Comparison of ENCODE assay signal across 12 mouse cellular contexts in genomic region chr11:49536631-49537030, GRCm38 (mm10). TPM values are rescaled to one million over a fixed set of nuclear protein-coding genes. Genes with fewer than 3 reads are reported as not detected.
DNase-seq lines count a peak whose midpoint lies in the region; ATAC-seq lines count a peak whose summit lies in the region.
"Had no signal": no experiment of that assay in that cellular context is flagged by ENCODE, and none has a peak within 500 bp of the region (broad histone marks: within the 10 kb centered on the region; RNA-seq: fewer than 3 reads in every experiment).

No protein-coding gene starts in this region.

- ATAC-seq in megakaryocyte progenitor cell, adult 5-6 weeks (replicated peaks; ENCODE audit: poor library complexity) = 0 out of 2 replicates have a peak, but pooled peaks have one; percentile 55

- DNase-seq in 3134 (ENCODE audit: extremely low read depth, insufficient read length, low spot score) = peak; percentile 5
- peak; percentile 54 for DNase-seq in R1 (ENCODE audit: low read depth, low spot score)
- DNase-seq in embryo, embryonic 11 days = peak; percentile 2
- DNase-seq in heart, adult 18-20 months = peak; percentile 1 to 10
- DNase-seq in kidney, adult 18-20 months = peak; percentile 4
- DNase-seq in layer of hippocampus, postnatal 14 days (ENCODE audit: low spot score in 2 of 2) = peak; percentile 22 to 34
- DNase-seq in right cerebral cortex, adult 2 months (ENCODE audit: low spot score in 2 of 2) = peak; percentile 47 to 57

RNA-seq across cellular contexts. Expression of gene Olfr1381, which starts 6.6 kb away (rescaled TPM):
- not detected for total RNA-seq in heart, adult 18-20 months (2021)
- not detected for total RNA-seq in layer of hippocampus, postnatal 14 days (2021)
- total RNA-seq in megakaryocyte progenitor cell, adult 5-6 weeks (2015) = not detected in 2 replicates
- not detected in 2 replicates for total RNA-seq in megakaryocyte progenitor cell, adult 5-6 weeks (2017)
- total RNA-seq: adrenal gland, adult 2 months; heart, postnatal 25 days; layer of hippocampus, adult 18-20 months; megakaryocyte-erythroid progenitor cell, adult 5-6 weeks had no signal

RNA-seq across cellular contexts. Expression of gene Olfr1382, which starts 8.6 kb away (rescaled TPM):
- not detected for total RNA-seq in heart, adult 18-20 months (2021)
- not detected for total RNA-seq in layer of hippocampus, postnatal 14 days (2021)
- total RNA-seq in megakaryocyte progenitor cell, adult 5-6 weeks (2015) = not detected in 2 replicates
- not detected in 2 replicates for total RNA-seq in megakaryocyte progenitor cell, adult 5-6 weeks (2017)
- total RNA-seq: adrenal gland, adult 2 months; heart, postnatal 25 days; layer of hippocampus, adult 18-20 months; megakaryocyte-erythroid progenitor cell, adult 5-6 weeks had no signal

RNA-seq across cellular contexts. Expression of gene Olfr1383, which starts 17.2 kb away (rescaled TPM):
- total RNA-seq in heart, adult 18-20 months (2021) = under 1 TPM; 0.50 to 0.75 TPM
- total RNA-seq in layer of hippocampus, postnatal 14 days (2021) = under 1 TPM in 1 of 2 experiments, not detected in 1; 0.50 TPM
- total RNA-seq in megakaryocyte progenitor cell, adult 5-6 weeks (2015) = not detected in 2 replicates
- total RNA-seq in megakaryocyte progenitor cell, adult 5-6 weeks (2017) = not detected in 2 replicates
- total RNA-seq: adrenal gland, adult 2 months; megakaryocyte-erythroid progenitor cell, adult 5-6 weeks had no signal

RNA-seq across cellular contexts. Expression of gene Olfr1380, which starts 20.0 kb away (rescaled TPM):
- total RNA-seq in heart, adult 18-20 months (2021) = not detected
- total RNA-seq in layer of hippocampus, postnatal 14 days (2021) = not detected
- total RNA-seq in megakaryocyte progenitor cell, adult 5-6 weeks (2015) = not detected in 2 replicates
- total RNA-seq in megakaryocyte progenitor cell, adult 5-6 weeks (2017) = not detected in 2 replicates
- total RNA-seq: adrenal gland, adult 2 months; heart, postnatal 25 days; layer of hippocampus, adult 18-20 months; megakaryocyte-erythroid progenitor cell, adult 5-6 weeks had no signal

RNA-seq across cellular contexts. Expression of gene Olfr1384, which starts 30.1 kb away (rescaled TPM):
- not detected for total RNA-seq in heart, adult 18-20 months (2021)
- not detected for total RNA-seq in layer of hippocampus, postnatal 14 days (2021)
- not detected in 2 replicates for total RNA-seq in megakaryocyte progenitor cell, adult 5-6 weeks (2015)
- total RNA-seq in megakaryocyte progenitor cell, adult 5-6 weeks (2017) = not detected in 2 replicates
- total RNA-seq: heart, postnatal 25 days; layer of hippocampus, adult 18-20 months; megakaryocyte-erythroid progenitor cell, adult 5-6 weeks had no signal

Comparison
In these comparisons a context has a peak if more than half of its experiments do, and no peak if none do; other contexts are left out.
1. Peak in every context shown above with its lines: DNase-seq and ATAC-seq.
2. DNase-seq: peak in every context shown above with its lines; median percentile 54 in R1; 52 in right cerebral cortex, adult 2 months; 28 in layer of hippocampus, postnatal 14 days; 6 in heart, adult 18-20 months; 5 in 3134; 4 in kidney, adult 18-20 months; 2 in embryo, embryonic 11 days.